Comparison of ENCODE assay signal across 8 mouse cellular contexts in genomic region chr4:148448179-148448852, GRCm38 (mm10). TPM values are rescaled to one million over a fixed set of nuclear protein-coding genes. Genes with fewer than 3 reads are reported as not detected.
DNase-seq lines count a peak whose midpoint lies in the region; ATAC-seq lines count a peak whose summit lies in the region.

TSS of gene Mtor (plus strand) at chr4:148448611.

- no peaks in the 10 kb centered on the region for H3K9me3 ChIP-seq in hindbrain, embryonic 16.5 days (ENCODE audit: control insufficient read depth, low read length)

- peak; percentile 91 for DNase-seq in WW6 (ENCODE audit: low read depth, low spot score)
- DNase-seq in cerebellum, postnatal 4 days (ENCODE audit: low spot score in 2 of 2): peak; percentile 90 to 94
- DNase-seq in gastrocnemius, adult 18-20 months (ENCODE audit: low spot score): peak; percentile 97
- DNase-seq in left cerebral cortex, adult 18-20 months (ENCODE audit: low spot score in 2 of 2): peak; percentile 88 to 94
- DNase-seq in right cerebral cortex, adult 18-20 months: peak; percentile 98
- DNase-seq in urinary bladder, postnatal 10 days (ENCODE audit: low spot score): peak; percentile 73

- peak within 1 kb of the TSS; percentile 84 for H3K27ac ChIP-seq in hindbrain, embryonic 16.5 days (ENCODE audit: low read depth, low read length)
- peak within 1 kb of the TSS; percentile 32; the same call in 1 of the 2 replicates for H3K27ac ChIP-seq in macrophage

- peak within 1 kb of the TSS; percentile 90 for H3K9ac ChIP-seq in hindbrain, embryonic 16.5 days (ENCODE audit: low read depth, low read length)

- under 1% methylated on average over 56 of the region's 56 CpGs for WGBS in hindbrain, embryonic 16.5 days
- WGBS in macrophage (ENCODE audit: missing documents): under 1% methylated on average over 56 of the region's 56 CpGs

- H3K4me3 ChIP-seq in hindbrain, embryonic 16.5 days (ENCODE audit: low read length): peak within 1 kb of the TSS; percentile 79
- H3K4me3 ChIP-seq in macrophage (ENCODE audit: inconsistent target): peak within 1 kb of the TSS; percentile 87

- peaks cover 13% of the 10 kb centered on the region; the same call in 1 of the 2 replicates for H3K36me3 ChIP-seq in hindbrain, embryonic 16.5 days (ENCODE audit: control insufficient read depth, insufficient read depth, low read length)
- H3K36me3 ChIP-seq in macrophage (ENCODE audit: inconsistent target): peaks cover 15% of the 10 kb centered on the region

- ATAC-seq in hindbrain, embryonic 16.5 days: peak; percentile 98

- H3K4me2 ChIP-seq in hindbrain, embryonic 16.5 days (ENCODE audit: low read length): peak within 1 kb of the TSS; percentile 75

- H3K4me1 ChIP-seq in hindbrain, embryonic 16.5 days (ENCODE audit: control insufficient read depth, insufficient read depth, low read depth, low read length): peaks cover 26% of the 10 kb centered on the region

- H3K27me3 ChIP-seq in hindbrain, embryonic 16.5 days (replicated peaks; ENCODE audit: control insufficient read depth, insufficient read depth, low read length): no peaks in the 10 kb centered on the region

- peaks cover 38% of the 10 kb centered on the region for H3K79me2 ChIP-seq in macrophage (ENCODE audit: inconsistent target)

RNA-seq across cellular contexts. Expression of gene Mtor, which starts in this region (rescaled TPM):
- 10 to 100 TPM; 30.6 to 36.6 TPM for total RNA-seq in gastrocnemius, adult 18-20 months (2021)
- 20.6 and 22.7 TPM in 2 replicates for polyA plus RNA-seq in hindbrain, embryonic 16.5 days (2015; fragmentation: Nextera tagmentation; extraction: Ambion mirVana)
- 10 to 100 TPM; 91.6 to 97.9 TPM for total RNA-seq in left cerebral cortex, adult 18-20 months (2021)
- 100 to 1,000 TPM in 1 of 26 experiments, 10 to 100 TPM in 25; 33.6 to 104 (median 69.1) TPM for total RNA-seq in macrophage (2018; cell fraction: chromatin; rRNA removed)
- 10 to 100 TPM; 12.5 to 22.5 (median 17.5) TPM for total RNA-seq in macrophage (2018; cell fraction: cytosol; rRNA removed)
- 10 to 100 TPM; 21.6 to 51.2 (median 33.8) TPM for total RNA-seq in macrophage (2018; cell fraction: nucleus; rRNA removed)
- 12.3 to 14.9 TPM (median 14.5 TPM) in 3 replicates for polyA plus RNA-seq in macrophage (2018)

Comparison
In these comparisons a context has a peak if more than half of its experiments do, and no peak if none do; other contexts are left out.
1. Peak in every context shown above with its lines: DNase-seq, ATAC-seq, H3K4me3 ChIP-seq and H3K27ac ChIP-seq.